Mouse (Mus musculus) neural tube, embryonic 15.5 days (tissue): ENCODE results near the gene Wdr18. TPM values are rescaled to one million over a fixed set of nuclear protein-coding genes. Genes with fewer than 3 reads are reported as not detected.

Experiments
- polyA plus RNA-seq: library from polyadenylated mRNA; unstranded; fragments of >200 nt; fragmentation: Nextera tagmentation; extraction: Ambion mirVana; gene quantifications from 2 replicates; pipeline ENCODE4 v1.2.1, GENCODE M21; 2015

Gene Wdr18
- polyA plus RNA-seq, 1 experiment from 2014 or later: 94.4 TPM

Other genes with a start within 250 kb of the Wdr18 start
- gene Hcn2, start 243.5 kb upstream of the Wdr18 start, polyA plus RNA-seq: 2.0 and 3.0 TPM in 2 replicates
- 43.4 TPM in 2 replicates for gene Polrmt, start 213.6 kb upstream of the Wdr18 start, polyA plus RNA-seq
- 2.7 and 3.4 TPM in 2 replicates for gene Fgf22, start 205.1 kb upstream of the Wdr18 start, polyA plus RNA-seq
- gene Rnf126, start 193.2 kb upstream of the Wdr18 start, polyA plus RNA-seq: 108 and 110 TPM in 2 replicates
- 2.6 and 4.5 TPM in 2 replicates for gene Fstl3, start 182.9 kb upstream of the Wdr18 start, polyA plus RNA-seq
- gene Prss57, start 169.2 kb upstream of the Wdr18 start, polyA plus RNA-seq: 0.14 and 10.2 TPM in 2 replicates
- 227 and 256 TPM in 2 replicates for gene Palm, start 166.6 kb upstream of the Wdr18 start, polyA plus RNA-seq
- gene Misp, start 139.2 kb upstream of the Wdr18 start, polyA plus RNA-seq: 0.33 and 11.5 TPM in 2 replicates
- 55.8 and 121 TPM in 2 replicates for gene Ptbp1, start 105.7 kb upstream of the Wdr18 start, polyA plus RNA-seq
- gene Prtn3, start 85.7 kb upstream of the Wdr18 start, polyA plus RNA-seq: 9.0 and 9.5 TPM in 2 replicates
- 316 and 385 TPM in 2 replicates for gene Plppr3, start 85.5 kb upstream of the Wdr18 start, polyA plus RNA-seq
- gene Elane, start 73.9 kb upstream of the Wdr18 start, polyA plus RNA-seq: 0.31 and 0.50 TPM in 2 replicates
- gene Cfd, start 69.3 kb upstream of the Wdr18 start, polyA plus RNA-seq: not detected in 2 replicates
- 44.9 and 46.7 TPM in 2 replicates for gene Med16, start 51.2 kb upstream of the Wdr18 start, polyA plus RNA-seq
- 22.7 and 23.6 TPM in 2 replicates for gene Gm26602, start 49.3 kb upstream of the Wdr18 start, polyA plus RNA-seq
- 1.8 and 2.8 TPM in 2 replicates for gene Kiss1r, start 43.2 kb upstream of the Wdr18 start, polyA plus RNA-seq
- 264 and 288 TPM in 2 replicates for gene R3hdm4, start 38.9 kb upstream of the Wdr18 start, polyA plus RNA-seq
- 2.4 and 5.1 TPM in 2 replicates for gene Arid3a, start 33.1 kb upstream of the Wdr18 start, polyA plus RNA-seq
- gene Grin3b, start 10.6 kb downstream of the Wdr18 start, polyA plus RNA-seq: 0.32 and 0.33 TPM in 2 replicates
- 21.3 and 24.7 TPM in 2 replicates for gene Tmem259, start 24.2 kb downstream of the Wdr18 start, polyA plus RNA-seq
- gene Cnn2, start 28.4 kb downstream of the Wdr18 start, polyA plus RNA-seq: 31.6 and 76.4 TPM in 2 replicates
- 5.2 and 5.6 TPM in 2 replicates for gene Abca7, start 36.3 kb downstream of the Wdr18 start, polyA plus RNA-seq
- 2.0 and 13.7 TPM in 2 replicates for gene Arhgap45, start 56.5 kb downstream of the Wdr18 start, polyA plus RNA-seq
- 134 and 148 TPM in 2 replicates for gene Polr2e, start 79.6 kb downstream of the Wdr18 start, polyA plus RNA-seq
- 559 and 600 TPM in 2 replicates for gene Gpx4, start 87.0 kb downstream of the Wdr18 start, polyA plus RNA-seq
- 11.7 and 12.8 TPM in 2 replicates for gene Sbno2, start 145.4 kb downstream of the Wdr18 start, polyA plus RNA-seq
- 16.9 and 17.3 TPM in 2 replicates for gene Stk11, start 155.7 kb downstream of the Wdr18 start, polyA plus RNA-seq
- gene Atp5d, start 178.5 kb downstream of the Wdr18 start, polyA plus RNA-seq: 553 and 558 TPM in 2 replicates
- 91.9 and 93.0 TPM in 2 replicates for gene Cbarp, start 180.7 kb downstream of the Wdr18 start, polyA plus RNA-seq
- gene Midn, start 188.1 kb downstream of the Wdr18 start, polyA plus RNA-seq: 19.4 and 20.5 TPM in 2 replicates
- gene Cirbp, start 205.8 kb downstream of the Wdr18 start, polyA plus RNA-seq: 284 and 345 TPM in 2 replicates
- 13.5 and 14.3 TPM in 2 replicates for gene 1600002K03Rik, start 212.8 kb downstream of the Wdr18 start, polyA plus RNA-seq
- gene Efna2, start 219.3 kb downstream of the Wdr18 start, polyA plus RNA-seq: 25.9 and 31.2 TPM in 2 replicates